Mouse (Mus musculus) midbrain, embryonic 16.5 days (tissue): ENCODE measurements around the gene Abi3. TPM values are rescaled to one million over a fixed set of nuclear protein-coding genes. Genes with fewer than 3 reads are reported as not detected.
A peak's percentile ranks its signal among the peaks of the same experiment; 100 is the strongest.
"Not testable (repeated sequence)": the region's sequence is repeated elsewhere in the genome, so short reads cannot be mapped to it uniquely, and the experiment has no call there.

Source experiments
- ATAC-seq: fragments of 200-750 bp; cut with Nextera tagmentation; 2 replicates; pipeline ENCODE4 v1.8.0; 2017; ENCODE audit warnings: moderate TSS enrichment
- H3K27ac ChIP-seq: fragments of 300-500 bp; sonication (generic); 2 replicates; pipeline ENCODE4 v1.5.1; 2014; ENCODE audit warnings: mild to moderate bottlenecking, low read length, mixed read lengths
- H3K27me3 ChIP-seq: fragments of 300-500 bp; sonication (generic); 2 replicates; pipeline ENCODE4 v1.6.1; 2014; ENCODE audit warnings: low read depth, low read length, mixed read lengths; ENCODE audit not compliant: control insufficient read depth, insufficient read depth
- H3K36me3 ChIP-seq: fragments of 300-500 bp; sonication (generic); 2 replicates; pipeline ENCODE4 v1.6.1; 2014; ENCODE audit warnings: mild to moderate bottlenecking, low read length, moderate library complexity, mixed read lengths; ENCODE audit not compliant: control insufficient read depth, insufficient read depth
- H3K4me1 ChIP-seq: fragments of 300-500 bp; sonication (generic); 2 replicates; pipeline ENCODE4 v1.6.1; 2014; ENCODE audit warnings: mild to moderate bottlenecking, low read length, mixed read lengths; ENCODE audit not compliant: control insufficient read depth, insufficient read depth
- H3K4me2 ChIP-seq: fragments of 300-500 bp; sonication (generic); 2 replicates; pipeline ENCODE4 v1.6.1; 2014; ENCODE audit warnings: mild to moderate bottlenecking, low read length, mixed read lengths
- H3K4me3 ChIP-seq: fragments of 300-500 bp; sonication (generic); 2 replicates; pipeline ENCODE4 v1.5.1; 2014; ENCODE audit warnings: low read depth, mild to moderate bottlenecking, low read length, moderate library complexity, mixed read lengths
- H3K9ac ChIP-seq: fragments of 300-500 bp; sonication (generic); 2 replicates; pipeline ENCODE4 v1.6.1; 2014; ENCODE audit warnings: low read depth, low read length, mixed read lengths
- H3K9me3 ChIP-seq: fragments of 300-500 bp; sonication (generic); replicated peaks from 2 replicates; pipeline ENCODE4 v1.6.1; 2014; ENCODE audit warnings: mild to moderate bottlenecking, low read length, mixed read lengths; ENCODE audit not compliant: control insufficient read depth, poor library complexity, severe bottlenecking
- WGBS: fragments of 180-500 bp; shearing (Covaris S2); extraction: QIAGEN DNeasy Blood & Tissue Kit; methylation state at CpG from one replicate; pipeline ENCODE4 v1.1.7; 2014; 5-methylcytosine and 5-hydroxymethylcytosine counted together
- polyA plus RNA-seq: library from polyadenylated mRNA; unstranded; fragments of >200 nt; fragmentation: Nextera tagmentation; extraction: Ambion mirVana; gene quantifications from 2 replicates; pipeline ENCODE4 v1.2.1, GENCODE M21; 2015

Gene Abi3
- polyA plus RNA-seq = 1.2 and 1.9 TPM in 2 replicates

- 10% methylated on average over 11 of the region's 11 CpGs for WGBS
- no peaks in the 10 kb centered on the region for H3K9me3 ChIP-seq
- no peak within 1 kb of the TSS for H3K4me2 ChIP-seq
These were observed at the start of gene Abi3 for GRCm38 (mm10) chr11:95842074-95842681. TSS of gene Abi3 (minus strand) at chr11:95842476.

GRCm38 (mm10) chr11:95890462-95891051 lies 48.3 kb upstream of the Abi3 start:
- Histone ChIP-seq H3K4me3 (no peak overlapping the region), H3K9ac (no peak overlapping the region), H3K36me3 (no peaks in the 10 kb centered on the region), H3K9me3 (0 out of 2 replicates have a peak, but pooled peaks cover 3% of the 10 kb centered on the region), H3K27me3 (no peaks in the 10 kb centered on the region), H3K4me2 (no peak overlapping the region), H3K4me1 (no peaks in the 10 kb centered on the region), H3K27ac (no peak overlapping the region)
- no peak for ATAC-seq
- WGBS = 69% methylated on average over 2 of the region's 2 CpGs

More at GRCm38 (mm10) chr11:95842074-95842681, at the start of gene Abi3:
- Histone ChIP-seq H3K4me3 (no peak within 1 kb of the TSS), H3K9ac (no peak within 1 kb of the TSS), H3K27me3 (no peaks in the 10 kb centered on the region), H3K36me3 (no peaks in the 10 kb centered on the region), H3K4me1 (no peaks in the 10 kb centered on the region), H3K27ac (no peak within 1 kb of the TSS)
- ATAC-seq = no peak

- H3K27me3 ChIP-seq, H3K9ac ChIP-seq, H3K9me3 ChIP-seq, H3K4me3 ChIP-seq, H3K36me3 ChIP-seq, ATAC-seq, H3K4me1 ChIP-seq, H3K27ac ChIP-seq, H3K4me2 ChIP-seq: not testable (repeated sequence)
- 89% methylated on average over 2 of the region's 2 CpGs for WGBS
These were observed 37.6 kb upstream of the Abi3 start for GRCm38 (mm10) chr11:95879861-95880260.

DNA sequence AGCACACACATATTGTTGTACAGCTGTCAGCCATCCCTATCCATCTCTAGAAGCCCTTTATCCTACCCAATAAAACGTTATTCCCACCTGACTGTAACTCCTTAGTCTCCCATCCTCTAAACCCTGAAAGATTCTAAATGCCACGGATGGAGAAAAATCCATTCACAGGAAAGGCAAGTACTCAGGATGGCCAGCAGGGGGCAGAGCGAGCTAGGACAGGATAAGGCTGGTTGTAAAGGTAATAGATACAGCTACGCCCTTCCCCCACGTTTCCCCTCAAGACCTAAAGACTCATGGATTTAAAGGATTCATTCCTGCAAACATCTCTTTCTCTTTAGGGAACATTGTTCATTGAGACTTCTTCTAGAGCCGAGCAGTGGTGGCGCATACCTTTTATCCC lies 34.0 kb upstream of the Abi3 start:
- Histone ChIP-seq H3K9ac (no peak overlapping the region), H3K27ac (no peak overlapping the region), H3K4me3 (no peak overlapping the region), H3K9me3 (no peaks in the 10 kb centered on the region), H3K27me3 (no peaks in the 10 kb centered on the region), H3K4me1 (no peaks in the 10 kb centered on the region), H3K36me3 (no peaks in the 10 kb centered on the region), H3K4me2 (peak overlapping the region; percentile 29)
- 18% methylated on average over 7 of the region's 7 CpGs for WGBS
- ATAC-seq = no peak

- no peak for ATAC-seq
- Histone ChIP-seq H3K36me3 (no peaks in the 10 kb centered on the region), H3K27ac (no peak overlapping the region), H3K9ac (no peak overlapping the region), H3K9me3 (no peaks in the 10 kb centered on the region), H3K4me1 (no peaks in the 10 kb centered on the region), H3K4me2 (peak overlapping the region; percentile 29), H3K27me3 (no peaks in the 10 kb centered on the region), H3K4me3 (no peak overlapping the region)
- 24% methylated on average over 9 of the region's 9 CpGs for WGBS
These were observed 33.5 kb upstream of the Abi3 start for GRCm38 (mm10) chr11:95875804-95876203.

- no peaks in the 10 kb centered on the region for H3K9me3 ChIP-seq
- H3K4me1 ChIP-seq = no peaks in the 10 kb centered on the region
- no peaks in the 10 kb centered on the region for H3K36me3 ChIP-seq
- 78% methylated on average over 6 of the region's 6 CpGs for WGBS
- H3K27ac ChIP-seq = no peak overlapping the region
- no peak overlapping the region for H3K4me2 ChIP-seq
- ATAC-seq = no peak
- H3K9ac ChIP-seq = no peak overlapping the region
- no peak overlapping the region for H3K4me3 ChIP-seq
- no peaks in the 10 kb centered on the region for H3K27me3 ChIP-seq
These were observed 27.7 kb upstream of the Abi3 start for GRCm38 (mm10) chr11:95869918-95870470.

DNA sequence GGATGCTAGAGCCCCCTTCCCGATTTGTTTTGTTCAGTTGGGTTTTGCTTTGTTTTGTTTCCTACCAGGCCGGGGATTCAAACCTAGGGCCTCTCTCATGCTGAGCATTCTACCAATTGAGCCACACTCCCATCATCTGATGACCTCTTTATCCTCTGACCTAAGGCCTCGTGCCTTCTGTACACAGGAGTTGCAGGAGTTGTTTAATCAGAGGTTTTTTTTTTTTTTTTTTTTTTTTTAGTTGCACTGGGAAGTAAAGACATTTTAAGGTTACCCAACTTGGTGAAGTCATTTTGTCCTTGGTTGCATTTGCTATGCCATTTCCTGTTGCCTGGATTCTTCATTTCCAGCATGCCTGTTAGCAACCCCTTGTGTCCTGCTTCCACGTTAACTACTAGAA lies 27.2 kb upstream of the Abi3 start:
- WGBS = 73% methylated on average over 4 of the region's 4 CpGs
- Histone ChIP-seq H3K9me3 (no peaks in the 10 kb centered on the region), H3K27ac (no peak overlapping the region), H3K4me2 (no peak overlapping the region), H3K4me1 (no peaks in the 10 kb centered on the region), H3K4me3 (no peak overlapping the region), H3K36me3 (no peaks in the 10 kb centered on the region), H3K27me3 (no peaks in the 10 kb centered on the region), H3K9ac (no peak overlapping the region)
- ATAC-seq = no peak

- no peak overlapping the region for H3K4me3 ChIP-seq
- 98% methylated on average over 8 of the region's 8 CpGs for WGBS
- no peaks in the 10 kb centered on the region for H3K9me3 ChIP-seq
- no peak overlapping the region for H3K4me2 ChIP-seq
- no peaks in the 10 kb centered on the region for H3K27me3 ChIP-seq
- no peak for ATAC-seq
- no peaks in the 10 kb centered on the region for H3K36me3 ChIP-seq
- H3K27ac ChIP-seq = no peak overlapping the region
- peaks cover 15% of the 10 kb centered on the region for H3K4me1 ChIP-seq
- no peak overlapping the region for H3K9ac ChIP-seq
These were observed 19.1 kb upstream of the Abi3 start for GRCm38 (mm10) chr11:95861397-95861796.

DNA sequence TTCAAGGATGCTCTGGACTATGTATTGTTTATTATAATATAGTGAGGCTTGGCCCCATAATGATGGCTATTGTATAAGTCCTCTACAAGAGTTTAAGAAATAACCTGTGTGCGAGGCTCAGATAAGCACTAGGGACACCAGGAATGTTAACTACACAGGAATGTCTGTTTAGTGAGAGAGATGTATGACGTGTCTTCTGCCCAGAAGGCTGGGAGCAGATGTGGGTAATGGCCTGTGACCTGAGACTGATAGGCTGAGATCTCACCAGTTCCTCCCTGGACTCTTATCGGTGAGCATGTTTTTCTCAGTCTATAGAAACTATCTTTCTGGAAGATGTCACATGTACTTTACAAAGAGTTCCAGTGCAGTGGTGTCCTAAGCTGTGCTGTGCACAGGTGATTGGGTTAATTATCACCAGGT lies 17.8 kb upstream of the Abi3 start:
- H3K4me3 ChIP-seq = peak overlapping the region; percentile 83
- peak overlapping the region; percentile 85 for H3K4me2 ChIP-seq
- peaks cover 15% of the 10 kb centered on the region for H3K4me1 ChIP-seq
- WGBS = 35% methylated on average over 3 of the region's 3 CpGs
- peak overlapping the region; percentile 63 for H3K9ac ChIP-seq
- H3K9me3 ChIP-seq = no peaks in the 10 kb centered on the region
- ATAC-seq = no peak
- peak overlapping the region; percentile 80; the same call in 1 of the 2 replicates for H3K27ac ChIP-seq
- H3K36me3 ChIP-seq = no peaks in the 10 kb centered on the region
- H3K27me3 ChIP-seq = no peaks in the 10 kb centered on the region
